Mouse (Mus musculus) MEL (cell line): ENCODE results near the gene Klhl31. TPM values are rescaled to one million over a fixed set of nuclear protein-coding genes. Genes with fewer than 3 reads are reported as not detected.

Experiments
- DNase-seq: peaks from one replicate; pipeline ENCODE4 v3.0.0; 2011; ENCODE audit warnings: low read depth, low spot score
- H3K27ac ChIP-seq: 2 replicates; pipeline ENCODE4 v1.5.1; 2012; ENCODE audit warnings: low read depth, mild to moderate bottlenecking, control low read depth, low read length, moderate library complexity; ENCODE audit not compliant: control insufficient read depth
- H3K27me3 ChIP-seq, 2 experiments: fragments of 150-350 bp in 1 of 2; sonication (generic) in 1 of 2; 2 replicates each; pipeline ENCODE4 v1.6.1; 2012; ENCODE audit warnings: low read length in 2 of 2, mild to moderate bottlenecking in 2 of 2, improper control_type of control experiment in 1 of 2, moderate library complexity in 1 of 2; ENCODE audit not compliant: insufficient read depth in 2 of 2, control insufficient read depth in 1 of 2
- H3K36me3 ChIP-seq, 2 experiments: 2 replicates each; pipeline ENCODE4 v1.6.1; 2012 to 2014; ENCODE audit warnings: low read length in 2 of 2, improper control_type of control experiment in 1 of 2, inconsistent platforms in 1 of 2, mild to moderate bottlenecking in 1 of 2; ENCODE audit not compliant: insufficient read depth in 2 of 2, control insufficient read depth in 1 of 2
- H3K4me1 ChIP-seq, 2 experiments: fragments of 150-350 bp in 1 of 2; sonication (generic) in 1 of 2; 2 replicates each; pipeline ENCODE4 v1.6.1; 2012; ENCODE audit warnings: low read length in 2 of 2, improper control_type of control experiment in 1 of 2, mild to moderate bottlenecking in 1 of 2; ENCODE audit not compliant: insufficient read depth in 2 of 2, control insufficient read depth in 1 of 2
- H3K4me3 ChIP-seq, 2 experiments: fragments of 150-350 bp in 1 of 2; sonication (generic) in 1 of 2; 2 replicates each; pipeline ENCODE4 v1.5.1; 2012; ENCODE audit warnings: low read depth in 2 of 2, low read length in 2 of 2, mild to moderate bottlenecking in 2 of 2, moderate library complexity in 2 of 2, control low read depth in 1 of 2, improper control_type of control experiment in 1 of 2; ENCODE audit not compliant: control insufficient read depth in 1 of 2, insufficient read depth in 1 of 2
- H3K79me2 ChIP-seq: 2 replicates; pipeline ENCODE4 v1.6.1; 2012; ENCODE audit warnings: mild to moderate bottlenecking, low read length, moderate library complexity; ENCODE audit not compliant: control insufficient read depth, poor library complexity, insufficient read depth
- H3K9ac ChIP-seq: 2 replicates; pipeline ENCODE4 v1.6.1; 2012; ENCODE audit warnings: low read depth, mild to moderate bottlenecking, control low read depth, low read length, moderate library complexity; ENCODE audit not compliant: control insufficient read depth, poor library complexity, severe bottlenecking
- H3K9me3 ChIP-seq: fragments of 150-350 bp; sonication (generic); replicated peaks from 2 replicates; pipeline ENCODE4 v1.6.1; 2012; ENCODE audit warnings: mild to moderate bottlenecking, low read length, improper control_type of control experiment, moderate library complexity; ENCODE audit not compliant: insufficient read depth
- E2F4 ChIP-seq: IDR thresholded peaks from 2 replicates; pipeline ENCODE4 v1.6.1; 2011; ENCODE audit warnings: low read depth, low read length, improper control_type of control experiment, borderline replicate concordance
- ELF1 ChIP-seq: IDR thresholded peaks from 2 replicates; pipeline ENCODE4 v1.6.1; 2014; ENCODE audit warnings: low read depth, mild to moderate bottlenecking, inconsistent platforms, low read length, improper control_type of control experiment, moderate library complexity
- EP300 ChIP-seq, 2 experiments: IDR thresholded peaks; 2 replicates each; pipeline ENCODE4 v1.6.1; 2011; ENCODE audit warnings: improper control_type of control experiment in 2 of 2, low read length in 2 of 2, low read depth in 1 of 2, mild to moderate bottlenecking in 1 of 2
- ETS1 ChIP-seq: IDR thresholded peaks from 2 replicates; pipeline ENCODE4 v1.6.1; 2012; ENCODE audit warnings: low read depth, mild to moderate bottlenecking, inconsistent platforms, low read length, improper control_type of control experiment, moderate library complexity
- GATA1 ChIP-seq: IDR thresholded peaks from 2 replicates; pipeline ENCODE4 v1.6.1; 2011; ENCODE audit warnings: low read depth, low read length, improper control_type of control experiment
- JUND ChIP-seq: IDR thresholded peaks from 2 replicates; pipeline ENCODE4 v1.6.1; 2011; ENCODE audit warnings: low read depth, mild to moderate bottlenecking, improper control_type of control experiment, low read length
- MAX ChIP-seq: IDR thresholded peaks from 2 replicates; pipeline ENCODE4 v1.6.1; 2011; ENCODE audit warnings: low read length, improper control_type of control experiment
- MEF2A ChIP-seq: IDR thresholded peaks from 2 replicates; pipeline ENCODE4 v1.6.1; 2014; ENCODE audit warnings: low read depth, mild to moderate bottlenecking, inconsistent platforms, low read length, improper control_type of control experiment; ENCODE audit not compliant: poor library complexity, insufficient replicate concordance, severe bottlenecking; ENCODE audit errors: extremely low read depth
- MYB ChIP-seq: IDR thresholded peaks from 2 replicates; pipeline ENCODE4 v1.6.1; 2011; ENCODE audit warnings: mild to moderate bottlenecking, low read depth, low read length, improper control_type of control experiment
- NELFE ChIP-seq: IDR thresholded peaks from 2 replicates; pipeline ENCODE4 v1.6.1; 2011; ENCODE audit warnings: low read depth, low read length, improper control_type of control experiment
- NRF1 ChIP-seq: IDR thresholded peaks from 2 replicates; pipeline ENCODE4 v1.6.1; 2014; ENCODE audit warnings: low read depth, mild to moderate bottlenecking, inconsistent platforms, low read length, improper control_type of control experiment, moderate library complexity; ENCODE audit not compliant: poor library complexity, insufficient read depth, severe bottlenecking
- POLR2AphosphoS2 ChIP-seq: IDR thresholded peaks from 2 replicates; pipeline ENCODE4 v1.6.1; 2011; ENCODE audit warnings: low read length, improper control_type of control experiment
- POLR2AphosphoS5 ChIP-seq: IDR thresholded peaks from 2 replicates; pipeline ENCODE4 v1.6.1; 2012; ENCODE audit warnings: low read depth, borderline replicate concordance, mild to moderate bottlenecking, inconsistent platforms, low read length, moderate library complexity, mixed read lengths
- RCOR1 ChIP-seq: IDR thresholded peaks from 2 replicates; pipeline ENCODE4 v1.6.1; 2012; ENCODE audit warnings: low read depth, mild to moderate bottlenecking, inconsistent platforms, low read length, improper control_type of control experiment
- SMC3 ChIP-seq: IDR thresholded peaks from 2 replicates; pipeline ENCODE4 v1.6.1; 2011; ENCODE audit warnings: low read depth, low read length, improper control_type of control experiment
- TAL1 ChIP-seq: IDR thresholded peaks from 2 replicates; pipeline ENCODE4 v1.6.1; 2012; ENCODE audit warnings: mild to moderate bottlenecking, inconsistent platforms, low read length, moderate library complexity, mixed read lengths
- TBP ChIP-seq: IDR thresholded peaks from 2 replicates; pipeline ENCODE4 v1.8.0; 2011; ENCODE audit warnings: low read depth, low read length, improper control_type of control experiment
- TCF12 ChIP-seq: IDR thresholded peaks from 2 replicates; pipeline ENCODE4 v1.6.1; 2014; ENCODE audit warnings: low read depth, mild to moderate bottlenecking, inconsistent platforms, low read length, improper control_type of control experiment, moderate library complexity
- USF1 ChIP-seq: IDR thresholded peaks from 2 replicates; pipeline ENCODE4 v1.6.1; 2014; ENCODE audit warnings: low read depth, mild to moderate bottlenecking, inconsistent platforms, low read length, improper control_type of control experiment, moderate library complexity
- ZMIZ1 ChIP-seq: IDR thresholded peaks from 2 replicates; pipeline ENCODE4 v1.6.1; 2012; ENCODE audit warnings: low read depth, mild to moderate bottlenecking, inconsistent platforms, low read length, improper control_type of control experiment, moderate library complexity
- ZNF384 ChIP-seq: IDR thresholded peaks from 2 replicates; pipeline ENCODE4 v1.6.1; 2012; ENCODE audit warnings: low read depth, mild to moderate bottlenecking, inconsistent platforms, low read length, improper control_type of control experiment
- polyA plus RNA-seq, 2 experiments: library from polyadenylated mRNA; stranded (reverse) in 1 of 2; unstranded in 1 of 2; fragments of >175 nt in 1 of 2; fragments of >200 nt in 1 of 2; gene quantifications; 2 replicates each; pipeline versions ENCODE4 v1.2.1 to v1.2.4; 2012; ENCODE audit warnings: low replicate concordance in 2 of 2, low read depth in 1 of 2; ENCODE audit not compliant: insufficient read length in 2 of 2, insufficient read depth in 1 of 2, missing spikeins in 1 of 2
- total RNA-seq: library from RNA; depleted of rRNA; stranded (reverse); fragments of 300-350 nt; gene quantifications from 2 replicates; pipeline ENCODE4 v1.2.3, GENCODE M21; 2012

The Klhl31 gene
- total and polyA plus RNA-seq, 3 experiments, result not detected

DNA sequence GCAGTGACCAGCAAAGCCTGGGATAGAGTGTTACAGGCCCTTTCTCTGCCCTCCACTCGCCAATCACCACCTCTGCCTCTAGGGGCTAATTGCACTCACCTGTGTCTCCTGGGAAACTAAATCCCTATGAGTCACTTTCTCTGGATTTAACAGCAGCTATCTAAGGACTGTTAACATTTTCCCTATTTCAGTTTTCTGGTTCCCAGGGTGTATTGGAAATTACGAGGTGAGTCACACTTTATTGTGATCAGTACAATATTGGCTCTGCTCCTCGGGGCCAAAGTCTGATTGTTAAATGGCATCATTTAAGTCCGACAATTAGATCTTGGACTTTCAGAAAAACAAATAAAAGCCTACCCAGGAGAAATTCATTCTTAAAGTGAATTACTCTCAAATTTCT is 24.0 kb upstream of the Klhl31 start:
- Histone ChIP-seq H3K9me3 (no peaks in the 10 kb centered on the region), H3K79me2 (no peaks in the 10 kb centered on the region), H3K9ac (no peak overlapping the region), H3K36me3 (no peaks in the 10 kb centered on the region), H3K4me3 (no peak overlapping the region), H3K4me1 (no peaks in the 10 kb centered on the region), H3K27me3 (peaks cover 0 to 2% of the 10 kb centered on the region in 2 experiments), H3K27ac (no peak overlapping the region)
- TF ChIP-seq MAX (no peak), TAL1 (no peak), POLR2AphosphoS5 (no peak), ZMIZ1 (no peak), GATA1 (no peak), EP300 (IDR thresholded peaks at IDR 0.05; ENCODE audit: low read depth in 1 of 2, low read length in 2 of 2) (no peak), USF1 (no peak)
- DNase-seq, result no peak

DNA sequence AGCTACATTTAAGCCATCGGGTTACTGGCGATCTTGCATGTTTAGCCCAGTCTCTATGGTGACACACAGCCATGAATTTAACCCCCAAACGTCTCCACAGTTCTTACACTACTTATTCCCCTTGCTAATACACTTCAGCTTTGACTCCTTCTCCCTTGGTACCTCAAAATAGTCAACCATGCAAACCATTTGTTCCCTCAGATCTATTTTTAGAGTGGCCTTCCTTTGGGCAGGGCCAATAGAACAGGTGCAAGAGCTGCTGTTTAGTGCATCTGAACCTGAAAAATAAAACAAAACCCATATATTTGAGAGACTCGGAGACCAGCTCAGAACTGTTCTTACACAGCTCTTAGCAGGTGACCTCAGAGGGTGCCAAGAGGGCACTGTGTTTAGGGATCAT is 20.4 kb upstream of the Klhl31 start:
- TF ChIP-seq SMC3, result no peak
- TF ChIP-seq GATA1, result no peak
- no peak for TF ChIP-seq NELFE
- no peak for TF ChIP-seq TBP
- no peak for TF ChIP-seq ZNF384
- TF ChIP-seq ETS1, result no peak
- TF ChIP-seq POLR2AphosphoS2, result no peak
- no peak for TF ChIP-seq MYB
- TF ChIP-seq RCOR1, result no peak
- TF ChIP-seq ZMIZ1, result no peak
- TF ChIP-seq NRF1, result no peak
- TF ChIP-seq E2F4, result no peak
- TF ChIP-seq, all 39 proteins: peak for 0

GRCm38 (mm10) chr9:77616796-77617195 is 19.5 kb upstream of the Klhl31 start:
- no peak overlapping the region for H3K27ac ChIP-seq
- TF ChIP-seq JUND (no peak), SMC3 (no peak), E2F4 (no peak), TCF12 (no peak), POLR2AphosphoS5 (no peak), MEF2A (no peak), EP300 (IDR thresholded peaks at IDR 0.05; ENCODE audit: low read depth in 1 of 2, low read length in 2 of 2) (no peak), ZNF384 (no peak), ELF1 (no peak)
- TF ChIP-seq, all 39 proteins: peak for 0
- H3K9ac ChIP-seq, result no peak overlapping the region
- H3K27me3 ChIP-seq, result peaks cover 0 to 2% of the 10 kb centered on the region in 2 experiments
- H3K36me3 ChIP-seq, result no peaks in the 10 kb centered on the region
- H3K4me1 ChIP-seq, result no peaks in the 10 kb centered on the region
- H3K79me2 ChIP-seq, result no peaks in the 10 kb centered on the region
- no peaks in the 10 kb centered on the region for H3K9me3 ChIP-seq
- no peak overlapping the region for H3K4me3 ChIP-seq
- no peak for DNase-seq

More for the DNA sequence above, 20.4 kb upstream of the Klhl31 start:
- no peak overlapping the region for H3K4me3 ChIP-seq
- H3K27ac ChIP-seq, result no peak overlapping the region
- no peaks in the 10 kb centered on the region for H3K4me1 ChIP-seq
- DNase-seq, result no peak
- no peaks in the 10 kb centered on the region for H3K79me2 ChIP-seq
- no peak overlapping the region for H3K9ac ChIP-seq
- H3K36me3 ChIP-seq, result no peaks in the 10 kb centered on the region
- H3K9me3 ChIP-seq, result no peaks in the 10 kb centered on the region
- H3K27me3 ChIP-seq, result peaks cover 0 to 2% of the 10 kb centered on the region in 2 experiments
